24 mouse cellular contexts compared by ENCODE assay signal in the genomic region with DNA sequence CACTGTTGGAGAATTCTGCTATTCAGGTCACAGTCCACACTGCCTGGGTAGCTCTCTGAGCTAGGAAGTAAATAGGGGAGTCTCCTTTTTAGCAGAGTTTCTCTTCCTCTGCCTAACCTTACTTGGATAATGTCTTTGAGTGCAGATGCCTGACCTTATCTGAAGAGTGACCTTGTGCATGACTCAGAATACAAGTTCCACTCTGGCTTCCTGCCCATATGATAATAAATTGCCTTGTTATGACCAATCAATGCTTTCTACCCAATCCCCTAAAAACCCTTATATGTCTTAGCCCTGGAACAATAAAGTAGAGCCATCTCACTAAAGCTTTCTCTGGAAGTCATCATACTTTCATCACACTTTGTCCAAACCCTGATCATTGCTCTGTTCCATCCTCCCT.
"Had no signal": no experiment of that assay in that cellular context is flagged by ENCODE, and none has a peak within 500 bp of the region (broad histone marks: within the 10 kb centered on the region; RNA-seq: fewer than 3 reads in every experiment).

No protein-coding gene starts in this region.

- H3K27me3 ChIP-seq: heart, embryonic 13.5 days; heart, embryonic 15.5 days; hindbrain, embryonic 13.5 days; hindbrain, embryonic 15.5 days; kidney, embryonic 15.5 days; limb, embryonic 12.5 days; liver, embryonic 13.5 days; liver, embryonic 15.5 days had no signal

- H3K9ac ChIP-seq: heart, embryonic 13.5 days; heart, embryonic 15.5 days; hindbrain, embryonic 13.5 days; hindbrain, embryonic 15.5 days; kidney, embryonic 15.5 days; limb, embryonic 12.5 days; liver, embryonic 13.5 days; liver, embryonic 15.5 days; liver, postnatal 0 days had no signal

- H3K9me3 ChIP-seq: heart, embryonic 13.5 days; heart, embryonic 15.5 days; hindbrain, embryonic 13.5 days; hindbrain, embryonic 15.5 days; kidney, embryonic 15.5 days; limb, embryonic 10.5 days; limb, embryonic 12.5 days; liver, embryonic 13.5 days; liver, embryonic 15.5 days had no signal

- H3K27ac ChIP-seq: heart, adult 2 months; heart, embryonic 13.5 days; heart, embryonic 15.5 days; hindbrain, embryonic 13.5 days; hindbrain, embryonic 15.5 days; hindbrain, postnatal 0 days; kidney, embryonic 15.5 days; kidney, postnatal 0 days; left cerebral cortex, adult 2 months; limb, embryonic 10.5 days; limb, embryonic 12.5 days; liver, embryonic 13.5 days; liver, embryonic 15.5 days had no signal

- H3K36me3 ChIP-seq: heart, embryonic 13.5 days; heart, embryonic 15.5 days; hindbrain, embryonic 13.5 days; hindbrain, embryonic 15.5 days; kidney, embryonic 15.5 days; limb, embryonic 10.5 days; limb, embryonic 12.5 days; liver, embryonic 13.5 days; liver, embryonic 15.5 days had no signal

- H3K4me3 ChIP-seq: heart, adult 2 months; heart, embryonic 13.5 days; heart, embryonic 15.5 days; hindbrain, embryonic 13.5 days; hindbrain, embryonic 15.5 days; kidney, embryonic 15.5 days; left cerebral cortex, adult 2 months; limb, embryonic 10.5 days; limb, embryonic 12.5 days; liver, embryonic 13.5 days; liver, embryonic 15.5 days had no signal

- DNase-seq: gastrocnemius, postnatal 14 days; gastrocnemius, postnatal 36 days; heart, adult 11 months; heart, adult 2 months; heart, postnatal 14 days; heart, postnatal 36 days; kidney, adult 11 months; kidney, adult 2 months; kidney, postnatal 14 days; kidney, postnatal 36 days; liver; liver, embryonic 13.5 days; liver, postnatal 0 days had no signal

- H3K4me1 ChIP-seq: heart, embryonic 13.5 days; heart, embryonic 15.5 days; hindbrain, embryonic 13.5 days; hindbrain, embryonic 15.5 days; kidney, embryonic 15.5 days; liver, embryonic 13.5 days; liver, embryonic 15.5 days had no signal
